Mouse (Mus musculus) heart, postnatal 0 days (tissue): ENCODE measurements around the gene Olfr993.

Experiments used
- CTCF ChIP-seq: IDR thresholded peaks from 2 replicates; pipeline ENCODE4 v1.5.1; 2016; ENCODE audit warnings: antibody characterized with exemption, control low read depth, low read depth
- EP300 ChIP-seq: IDR thresholded peaks from 2 replicates; pipeline ENCODE4 v1.6.1; 2016; ENCODE audit warnings: antibody characterized with exemption, low read depth

DNA sequence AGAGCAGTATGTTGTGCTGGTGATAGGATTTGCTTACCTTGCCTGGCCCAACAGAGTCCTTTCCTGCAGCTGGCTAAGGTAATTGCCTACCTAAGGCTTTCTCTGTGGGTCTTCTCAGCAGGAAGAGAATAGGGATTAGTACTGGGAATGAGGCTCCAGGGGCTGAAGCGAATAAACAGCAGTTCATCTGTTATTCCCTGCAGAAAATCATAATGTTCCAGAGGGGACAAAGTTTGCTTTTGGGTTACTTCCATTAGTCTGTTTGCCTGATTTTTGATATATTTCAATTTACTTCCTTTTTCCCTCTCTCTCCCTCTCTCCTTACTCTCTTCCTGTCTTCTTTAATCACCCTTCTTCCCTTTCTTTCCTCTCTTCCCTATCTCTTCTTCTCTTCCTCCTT lies 28.9 kb upstream of the Olfr993 start, which contains the start of gene Olfr995:
- TF ChIP-seq CTCF, result no peak
- TF ChIP-seq EP300, result no peak
